Mouse (Mus musculus) brain, embryonic 14.5 days (tissue): ENCODE results near the gene Gm10803.

Experiments
- CTCF ChIP-seq: fragments of 200-500 bp; IDR thresholded peaks from 2 replicates; pipeline ENCODE4 v1.5.1; 2012; ENCODE audit warnings: inconsistent platforms, mild to moderate bottlenecking, moderate library complexity, borderline replicate concordance; ENCODE audit not compliant: insufficient read depth, insufficient read length; ENCODE audit errors: extremely low read depth
- POLR2A ChIP-seq: fragments of 200-500 bp; IDR thresholded peaks from 2 replicates; pipeline ENCODE4 v1.6.1; 2012; ENCODE audit warnings: mild to moderate bottlenecking, inconsistent platforms, borderline replicate concordance; ENCODE audit not compliant: poor library complexity, insufficient read depth, insufficient read length, severe bottlenecking; ENCODE audit errors: extremely low read depth

GRCm38 (mm10) chr2:93525033-93525762 lies 35.2 kb upstream of the Gm10803 start:
- no peak for TF ChIP-seq POLR2A
- no peak for TF ChIP-seq CTCF
